Mouse (Mus musculus) kidney, postnatal 36 days (tissue): ENCODE data around the gene Atg14.
"Not testable (repeated sequence)": the region's sequence is repeated elsewhere in the genome, so short reads cannot be mapped to it uniquely, and the experiment has no call there.

Experiments
- DNase-seq, 2 experiments: peaks; one replicate each; pipeline ENCODE4 v3.0.0; 2021 to 2022; ENCODE audit warnings: mixed read lengths in 2 of 2

The Atg14 gene

GRCm38 (mm10) chr14:47542283-47542682 is 28.2 kb downstream of the Atg14 start:
- DNase-seq: no peak

- DNase-seq: no peak
These were observed 29.0 kb downstream of the Atg14 start for GRCm38 (mm10) chr14:47541325-47541948.

- DNase-seq: peak; percentile 60 to 70
These were observed 35.4 kb downstream of the Atg14 start for GRCm38 (mm10) chr14:47535096-47535495.

- no peak for DNase-seq
These were observed 36.3 kb downstream of the Atg14 start for GRCm38 (mm10) chr14:47534176-47534525.

GRCm38 (mm10) chr14:47533365-47534175 is 36.9 kb downstream of the Atg14 start:
- peak; percentile 75 to 89 for DNase-seq

GRCm38 (mm10) chr14:47532496-47532895 is 38.0 kb downstream of the Atg14 start:
- DNase-seq: peak in 1 of 2 experiments; percentile 16

GRCm38 (mm10) chr14:47529592-47529991 is 40.9 kb downstream of the Atg14 start:
- not testable (repeated sequence) for DNase-seq

GRCm38 (mm10) chr14:47529019-47529418 is 41.4 kb downstream of the Atg14 start:
- DNase-seq: peak; percentile 78 to 84

- no peak for DNase-seq
These were observed 42.2 kb downstream of the Atg14 start for GRCm38 (mm10) chr14:47528293-47528692.

GRCm38 (mm10) chr14:47527833-47528232 is 42.6 kb downstream of the Atg14 start:
- no peak for DNase-seq

GRCm38 (mm10) chr14:47525861-47526260 is 44.6 kb downstream of the Atg14 start:
- no peak for DNase-seq

GRCm38 (mm10) chr14:47525374-47525773 is 45.1 kb downstream of the Atg14 start:
- no peak for DNase-seq

GRCm38 (mm10) chr14:47522301-47522700 is 48.1 kb downstream of the Atg14 start:
- no peak for DNase-seq

GRCm38 (mm10) chr14:47521609-47522008 is 48.8 kb downstream of the Atg14 start:
- DNase-seq: no peak

GRCm38 (mm10) chr14:47520751-47521449 is 49.5 kb downstream of the Atg14 start:
- DNase-seq: no peak

GRCm38 (mm10) chr14:47518619-47519018 is 51.8 kb downstream of the Atg14 start:
- peak; percentile 24 to 41 for DNase-seq

- DNase-seq: no peak
These were observed 53.7 kb downstream of the Atg14 start for GRCm38 (mm10) chr14:47516755-47517154.

GRCm38 (mm10) chr14:47515636-47516035 is 54.8 kb downstream of the Atg14 start:
- no peak for DNase-seq

GRCm38 (mm10) chr14:47514816-47515453 is 55.5 kb downstream of the Atg14 start:
- peak; percentile 47 to 64 for DNase-seq

GRCm38 (mm10) chr14:47513606-47514005 is 56.8 kb downstream of the Atg14 start:
- no peak for DNase-seq

GRCm38 (mm10) chr14:47510244-47510643 is 60.2 kb downstream of the Atg14 start:
- no peak for DNase-seq

- DNase-seq: no peak
These were observed 62.4 kb downstream of the Atg14 start for GRCm38 (mm10) chr14:47508035-47508434.

GRCm38 (mm10) chr14:47506676-47507075 is 63.8 kb downstream of the Atg14 start:
- no peak for DNase-seq
